Mouse (Mus musculus) midbrain, embryonic 16.5 days (tissue): ENCODE results near the gene Agtrap. TPM values are rescaled to one million over a fixed set of nuclear protein-coding genes. Genes with fewer than 3 reads are reported as not detected.

ENCODE experiments used
- ATAC-seq: fragments of 200-750 bp; cut with Nextera tagmentation; 2 replicates; pipeline ENCODE4 v1.8.0; 2017; ENCODE audit warnings: moderate TSS enrichment
- H3K27ac ChIP-seq: fragments of 300-500 bp; sonication (generic); 2 replicates; pipeline ENCODE4 v1.5.1; 2014; ENCODE audit warnings: mild to moderate bottlenecking, low read length, mixed read lengths
- H3K27me3 ChIP-seq: fragments of 300-500 bp; sonication (generic); 2 replicates; pipeline ENCODE4 v1.6.1; 2014; ENCODE audit warnings: low read depth, low read length, mixed read lengths; ENCODE audit not compliant: control insufficient read depth, insufficient read depth
- H3K36me3 ChIP-seq: fragments of 300-500 bp; sonication (generic); 2 replicates; pipeline ENCODE4 v1.6.1; 2014; ENCODE audit warnings: mild to moderate bottlenecking, low read length, moderate library complexity, mixed read lengths; ENCODE audit not compliant: control insufficient read depth, insufficient read depth
- H3K4me1 ChIP-seq: fragments of 300-500 bp; sonication (generic); 2 replicates; pipeline ENCODE4 v1.6.1; 2014; ENCODE audit warnings: mild to moderate bottlenecking, low read length, mixed read lengths; ENCODE audit not compliant: control insufficient read depth, insufficient read depth
- H3K4me2 ChIP-seq: fragments of 300-500 bp; sonication (generic); 2 replicates; pipeline ENCODE4 v1.6.1; 2014; ENCODE audit warnings: mild to moderate bottlenecking, low read length, mixed read lengths
- H3K4me3 ChIP-seq: fragments of 300-500 bp; sonication (generic); 2 replicates; pipeline ENCODE4 v1.5.1; 2014; ENCODE audit warnings: low read depth, mild to moderate bottlenecking, low read length, moderate library complexity, mixed read lengths
- H3K9ac ChIP-seq: fragments of 300-500 bp; sonication (generic); 2 replicates; pipeline ENCODE4 v1.6.1; 2014; ENCODE audit warnings: low read depth, low read length, mixed read lengths
- H3K9me3 ChIP-seq: fragments of 300-500 bp; sonication (generic); replicated peaks from 2 replicates; pipeline ENCODE4 v1.6.1; 2014; ENCODE audit warnings: mild to moderate bottlenecking, low read length, mixed read lengths; ENCODE audit not compliant: control insufficient read depth, poor library complexity, severe bottlenecking
- WGBS: fragments of 180-500 bp; shearing (Covaris S2); extraction: QIAGEN DNeasy Blood & Tissue Kit; methylation state at CpG from one replicate; pipeline ENCODE4 v1.1.7; 2014; 5-methylcytosine and 5-hydroxymethylcytosine counted together
- polyA plus RNA-seq: library from polyadenylated mRNA; unstranded; fragments of >200 nt; fragmentation: Nextera tagmentation; extraction: Ambion mirVana; gene quantifications from 2 replicates; pipeline ENCODE4 v1.2.1, GENCODE M21; 2015

Gene Agtrap
- polyA plus RNA-seq, 1 experiment from 2014 or later: 7.7 TPM

GRCm38 (mm10) chr4:148058993-148059392, 28.8 kb downstream of the Agtrap start:
- H3K9me3 ChIP-seq: no peaks in the 10 kb centered on the region
- no peaks in the 10 kb centered on the region for H3K27me3 ChIP-seq
- no peak overlapping the region for H3K9ac ChIP-seq
- peaks cover 27% of the 10 kb centered on the region for H3K36me3 ChIP-seq
- no peak for ATAC-seq
- H3K4me2 ChIP-seq: no peak overlapping the region
- WGBS: 89% methylated on average over 6 of the region's 6 CpGs
- no peak overlapping the region for H3K4me3 ChIP-seq
- no peaks in the 10 kb centered on the region for H3K4me1 ChIP-seq
- no peak overlapping the region for H3K27ac ChIP-seq

- Histone ChIP-seq H3K9ac (no peak overlapping the region), H3K4me3 (no peak overlapping the region), H3K27me3 (no peaks in the 10 kb centered on the region), H3K36me3 (peaks cover 32% of the 10 kb centered on the region), H3K9me3 (no peaks in the 10 kb centered on the region), H3K4me1 (no peaks in the 10 kb centered on the region), H3K27ac (no peak overlapping the region), H3K4me2 (no peak overlapping the region)
- ATAC-seq: no peak
- 95% methylated on average over 9 of the region's 9 CpGs for WGBS
These were observed 29.5 kb downstream of the Agtrap start for GRCm38 (mm10) chr4:148058218-148058819.

GRCm38 (mm10) chr4:148057661-148058209, 30.1 kb downstream of the Agtrap start:
- peaks cover 35% of the 10 kb centered on the region for H3K36me3 ChIP-seq

GRCm38 (mm10) chr4:148056801-148057200, 31.0 kb downstream of the Agtrap start:
- no peak for ATAC-seq
- Histone ChIP-seq H3K4me3 (no peak overlapping the region), H3K27me3 (no peaks in the 10 kb centered on the region), H3K9ac (no peak overlapping the region), H3K9me3 (no peaks in the 10 kb centered on the region), H3K36me3 (peaks cover 43% of the 10 kb centered on the region), H3K4me1 (no peaks in the 10 kb centered on the region), H3K27ac (no peak overlapping the region), H3K4me2 (no peak overlapping the region)
- 90% methylated on average over 4 of the region's 4 CpGs for WGBS

More at GRCm38 (mm10) chr4:148057661-148058209, 30.1 kb downstream of the Agtrap start:
- no peak overlapping the region for H3K4me3 ChIP-seq
- no peaks in the 10 kb centered on the region for H3K27me3 ChIP-seq
- WGBS: 80% methylated on average over 5 of the region's 5 CpGs
- no peaks in the 10 kb centered on the region for H3K4me1 ChIP-seq
- no peak overlapping the region for H3K9ac ChIP-seq
- ATAC-seq: no peak
- no peak overlapping the region for H3K27ac ChIP-seq
- no peak overlapping the region for H3K4me2 ChIP-seq
- no peaks in the 10 kb centered on the region for H3K9me3 ChIP-seq

GRCm38 (mm10) chr4:148056246-148056645, 31.6 kb downstream of the Agtrap start:
- H3K4me1 ChIP-seq: no peaks in the 10 kb centered on the region
- H3K9ac ChIP-seq: no peak overlapping the region
- no peak for ATAC-seq
- H3K4me2 ChIP-seq: no peak overlapping the region
- H3K4me3 ChIP-seq: no peak overlapping the region
- 88% methylated on average over 7 of the region's 7 CpGs for WGBS
- H3K9me3 ChIP-seq: no peaks in the 10 kb centered on the region
- H3K27me3 ChIP-seq: no peaks in the 10 kb centered on the region
- H3K27ac ChIP-seq: no peak overlapping the region
- peaks cover 48% of the 10 kb centered on the region for H3K36me3 ChIP-seq

- H3K9me3 ChIP-seq: no peaks in the 10 kb centered on the region
- no peak for ATAC-seq
- H3K4me2 ChIP-seq: no peak overlapping the region
- H3K36me3 ChIP-seq: peaks cover 48% of the 10 kb centered on the region
- no peak overlapping the region for H3K4me3 ChIP-seq
- 92% methylated on average over 21 of the region's 21 CpGs for WGBS
- H3K9ac ChIP-seq: no peak overlapping the region
- H3K27ac ChIP-seq: no peak overlapping the region
- H3K4me1 ChIP-seq: no peaks in the 10 kb centered on the region
- H3K27me3 ChIP-seq: no peaks in the 10 kb centered on the region
These were observed 32.7 kb downstream of the Agtrap start for GRCm38 (mm10) chr4:148054961-148055695.

GRCm38 (mm10) chr4:148053417-148053920, 34.4 kb downstream of the Agtrap start:
- Histone ChIP-seq H3K9me3 (no peaks in the 10 kb centered on the region), H3K27me3 (no peaks in the 10 kb centered on the region), H3K36me3 (peaks cover 48% of the 10 kb centered on the region), H3K4me3 (no peak overlapping the region), H3K4me2 (no peak overlapping the region), H3K4me1 (no peaks in the 10 kb centered on the region), H3K9ac (no peak overlapping the region), H3K27ac (no peak overlapping the region)
- WGBS: 89% methylated on average over 12 of the region's 12 CpGs
- no peak for ATAC-seq

- H3K9ac ChIP-seq: no peak overlapping the region
- no peak for ATAC-seq
- no peaks in the 10 kb centered on the region for H3K27me3 ChIP-seq
- 68% methylated on average over 2 of the region's 2 CpGs for WGBS
- H3K27ac ChIP-seq: no peak overlapping the region
- no peaks in the 10 kb centered on the region for H3K4me1 ChIP-seq
- H3K4me2 ChIP-seq: no peak overlapping the region
- no peaks in the 10 kb centered on the region for H3K9me3 ChIP-seq
- H3K4me3 ChIP-seq: no peak overlapping the region
- H3K36me3 ChIP-seq: peaks cover 53% of the 10 kb centered on the region
These were observed 34.9 kb downstream of the Agtrap start for GRCm38 (mm10) chr4:148052976-148053375.

GRCm38 (mm10) chr4:148051886-148052285, 35.9 kb downstream of the Agtrap start:
- WGBS: 79% methylated on average over 11 of the region's 11 CpGs
- ATAC-seq: no peak

More at GRCm38 (mm10) chr4:148051886-148052285, 35.9 kb downstream of the Agtrap start:
- H3K36me3 ChIP-seq: peaks cover 45% of the 10 kb centered on the region
- no peak overlapping the region for H3K4me3 ChIP-seq
- no peak overlapping the region for H3K4me2 ChIP-seq
- H3K27me3 ChIP-seq: no peaks in the 10 kb centered on the region
- H3K27ac ChIP-seq: no peak overlapping the region
- H3K9ac ChIP-seq: no peak overlapping the region
- H3K9me3 ChIP-seq: no peaks in the 10 kb centered on the region
- no peaks in the 10 kb centered on the region; the same call in 1 of the 2 replicates for H3K4me1 ChIP-seq
